Mouse (Mus musculus) stomach, embryonic 16.5 days (tissue): ENCODE measurements around the gene Specc1l. TPM values are rescaled to one million over a fixed set of nuclear protein-coding genes. Genes with fewer than 3 reads are reported as not detected.

Source experiments
- ATAC-seq: fragments of 200-750 bp; cut with Nextera tagmentation; 2 replicates; pipeline ENCODE4 v1.8.0; 2017; ENCODE audit warnings: moderate number of reproducible peaks, moderate TSS enrichment; ENCODE audit not compliant: insufficient read depth, low FRiP score
- H3K27ac ChIP-seq: fragments of 300-500 bp; sonication (generic); 2 replicates; pipeline ENCODE4 v1.5.1; 2014; ENCODE audit warnings: low read length
- H3K27me3 ChIP-seq: fragments of 300-500 bp; sonication (generic); 2 replicates; pipeline ENCODE4 v1.6.1; 2014; ENCODE audit warnings: low read length, control low read depth, mixed read lengths; ENCODE audit not compliant: control insufficient read depth, insufficient read depth
- H3K36me3 ChIP-seq: fragments of 300-500 bp; sonication (generic); 2 replicates; pipeline ENCODE4 v1.6.1; 2014; ENCODE audit warnings: low read length; ENCODE audit not compliant: control insufficient read depth, insufficient read depth
- H3K4me1 ChIP-seq: fragments of 300-500 bp; sonication (generic); 2 replicates; pipeline ENCODE4 v1.6.1; 2014; ENCODE audit warnings: low read length, control low read depth, mixed read lengths; ENCODE audit not compliant: control insufficient read depth, insufficient read depth
- H3K4me2 ChIP-seq: fragments of 300-500 bp; sonication (generic); 2 replicates; pipeline ENCODE4 v1.6.1; 2014; ENCODE audit warnings: low read depth, low read length, mixed read lengths
- H3K4me3 ChIP-seq: fragments of 300-500 bp; sonication (generic); replicated peaks from 2 replicates; pipeline ENCODE4 v1.5.1; 2014; ENCODE audit warnings: mild to moderate bottlenecking, low read length
- H3K9ac ChIP-seq: fragments of 300-500 bp; sonication (generic); 2 replicates; pipeline ENCODE4 v1.6.1; 2014; ENCODE audit warnings: low read length
- H3K9me3 ChIP-seq: fragments of 300-500 bp; sonication (generic); replicated peaks from 2 replicates; pipeline ENCODE4 v1.6.1; 2016; ENCODE audit warnings: low read length, control low read depth; ENCODE audit not compliant: control insufficient read depth
- WGBS: fragments of 180-500 bp; shearing (Covaris S2); extraction: QIAGEN DNeasy Blood & Tissue Kit; methylation state at CpG from one replicate; pipeline ENCODE4 v1.1.7; 2014; 5-methylcytosine and 5-hydroxymethylcytosine counted together
- polyA plus RNA-seq: library from polyadenylated mRNA; unstranded; fragments of >200 nt; fragmentation: Nextera tagmentation; extraction: Ambion mirVana; gene quantifications from 2 replicates; pipeline ENCODE4 v1.2.1, GENCODE M21; 2015

Specc1l gene
- polyA plus RNA-seq = 27.6 and 29.5 TPM in 2 replicates

DNA sequence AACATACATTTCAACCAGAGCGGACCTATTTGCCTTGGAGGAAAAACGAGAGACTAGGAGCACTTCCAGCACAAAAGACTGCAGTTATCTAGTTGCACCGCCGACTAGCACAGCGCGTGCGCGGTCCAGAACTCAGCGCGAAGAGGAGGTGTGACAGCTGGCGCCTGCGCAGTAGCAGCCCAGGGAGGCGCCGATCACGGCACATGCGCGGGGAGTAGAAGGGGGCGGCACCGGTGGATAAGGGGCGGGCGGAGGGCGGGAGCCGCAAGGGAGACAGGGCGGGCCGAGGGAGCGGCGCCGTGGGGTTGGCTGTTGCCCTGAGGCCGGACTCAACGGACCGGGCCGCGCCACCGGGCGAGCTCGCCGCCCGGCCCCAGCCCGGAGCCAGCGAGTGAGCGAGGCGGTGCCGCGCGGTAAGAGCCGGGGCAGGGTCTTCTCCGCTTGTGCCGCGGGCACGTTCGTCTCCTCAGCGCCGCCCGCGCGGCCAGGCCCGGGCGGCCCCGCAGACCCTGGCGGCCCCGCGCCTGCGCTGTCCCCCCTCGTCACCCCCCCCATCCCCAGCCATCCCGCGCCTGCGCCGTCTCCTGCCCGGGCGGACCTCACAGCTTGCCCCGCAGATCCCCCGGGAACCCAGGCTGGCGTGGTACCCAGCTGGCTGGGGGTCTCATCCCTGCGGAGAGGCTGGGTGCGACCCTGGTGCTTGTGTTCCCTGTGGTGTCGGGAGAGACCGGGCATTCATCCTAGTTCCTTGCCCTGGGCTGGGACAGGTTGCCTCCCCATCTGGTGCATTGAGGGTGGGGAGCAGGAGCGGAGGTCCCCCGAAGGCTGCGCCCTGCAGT, at the start of gene Specc1l:
Specc1l (plus strand) TSS at position 267 of the 839 bp plus-strand sequence.
- Histone ChIP-seq H3K9me3 (no peaks in the 10 kb centered on the region), H3K27me3 (no peaks in the 10 kb centered on the region), H3K4me3 (peak within 1 kb of the TSS; percentile 94), H3K9ac (peak within 1 kb of the TSS; percentile 96), H3K27ac (peak within 1 kb of the TSS; percentile 97), H3K4me2 (peak within 1 kb of the TSS; percentile 78), H3K4me1 (peaks cover 11% of the 10 kb centered on the region; the same call in 1 of the 2 replicates), H3K36me3 (no peaks in the 10 kb centered on the region)
- under 1% methylated on average over 49 of the region's 80 CpGs for WGBS
- ATAC-seq = peak; percentile 100

- peak overlapping the region; percentile 29; the same call in 1 of the 2 replicates for H3K27ac ChIP-seq
Measured at GRCm38 (mm10) chr10:75165825-75166481, 45.9 kb upstream of the Specc1l start.

GRCm38 (mm10) chr10:75166601-75167000, 45.3 kb upstream of the Specc1l start:
- no peak for ATAC-seq
- Histone ChIP-seq H3K4me2 (no peak overlapping the region), H3K9ac (no peak overlapping the region), H3K4me1 (0 out of 2 replicates have a peak, but pooled peaks cover 4% of the 10 kb centered on the region), H3K36me3 (peaks cover 9% of the 10 kb centered on the region; the same call in 1 of the 2 replicates), H3K4me3 (no peak overlapping the region), H3K9me3 (0 out of 2 replicates have a peak, but pooled peaks cover 2% of the 10 kb centered on the region), H3K27ac (peak overlapping the region; percentile 29; the same call in 1 of the 2 replicates), H3K27me3 (no peaks in the 10 kb centered on the region)
- 79% methylated on average over 4 of the region's 4 CpGs for WGBS

More at GRCm38 (mm10) chr10:75165825-75166481, 45.9 kb upstream of the Specc1l start:
- 0 out of 2 replicates have a peak, but pooled peaks cover 2% of the 10 kb centered on the region for H3K9me3 ChIP-seq
- no peak overlapping the region for H3K9ac ChIP-seq
- no peaks in the 10 kb centered on the region for H3K27me3 ChIP-seq
- 0 out of 2 replicates have a peak, but pooled peaks cover 4% of the 10 kb centered on the region for H3K4me1 ChIP-seq
- H3K4me3 ChIP-seq = no peak overlapping the region
- 60% methylated on average over 10 of the region's 10 CpGs for WGBS
- H3K4me2 ChIP-seq = no peak overlapping the region
- no peak for ATAC-seq
- H3K36me3 ChIP-seq = peaks cover 9% of the 10 kb centered on the region; the same call in 1 of the 2 replicates

GRCm38 (mm10) chr10:75170207-75170850, 41.5 kb upstream of the Specc1l start:
- H3K27me3 ChIP-seq = no peaks in the 10 kb centered on the region

GRCm38 (mm10) chr10:75173056-75173455, 38.8 kb upstream of the Specc1l start:
- ATAC-seq = no peak
- H3K27ac ChIP-seq = peak overlapping the region; percentile 47; the same call in 1 of the 2 replicates
- no peaks in the 10 kb centered on the region for H3K9me3 ChIP-seq
- 62% methylated on average over 8 of the region's 8 CpGs for WGBS
- H3K27me3 ChIP-seq = no peaks in the 10 kb centered on the region
- no peak overlapping the region for H3K9ac ChIP-seq
- H3K4me1 ChIP-seq = 0 out of 2 replicates have a peak, but pooled peaks cover 3% of the 10 kb centered on the region
- H3K36me3 ChIP-seq = peaks cover 9% of the 10 kb centered on the region; the same call in 1 of the 2 replicates
- H3K4me3 ChIP-seq = no peak overlapping the region
- no peak overlapping the region for H3K4me2 ChIP-seq

More at GRCm38 (mm10) chr10:75170207-75170850, 41.5 kb upstream of the Specc1l start:
- WGBS = 63% methylated on average over 12 of the region's 12 CpGs
- H3K4me3 ChIP-seq = no peak overlapping the region
- ATAC-seq = peak; percentile 63; the same call in 1 of the 2 replicates
- no peaks in the 10 kb centered on the region for H3K36me3 ChIP-seq
- H3K27ac ChIP-seq = no peak overlapping the region; the same call in 1 of the 2 replicates
- no peaks in the 10 kb centered on the region for H3K9me3 ChIP-seq
- no peak overlapping the region for H3K4me2 ChIP-seq
- H3K4me1 ChIP-seq = 0 out of 2 replicates have a peak, but pooled peaks cover 4% of the 10 kb centered on the region
- H3K9ac ChIP-seq = no peak overlapping the region

- H3K4me3 ChIP-seq = no peak overlapping the region
- 0 out of 2 replicates have a peak, but pooled peaks cover 3% of the 10 kb centered on the region for H3K4me1 ChIP-seq
- H3K4me2 ChIP-seq = no peak overlapping the region
- peak overlapping the region; percentile 47; the same call in 1 of the 2 replicates for H3K27ac ChIP-seq
- H3K36me3 ChIP-seq = peaks cover 16% of the 10 kb centered on the region
- ATAC-seq = no peak
- no peaks in the 10 kb centered on the region for H3K27me3 ChIP-seq
- 66% methylated on average over 12 of the region's 12 CpGs for WGBS
- H3K9me3 ChIP-seq = no peaks in the 10 kb centered on the region
- peak overlapping the region; percentile 37; the same call in 1 of the 2 replicates for H3K9ac ChIP-seq
Measured at GRCm38 (mm10) chr10:75173712-75174111, 38.2 kb upstream of the Specc1l start.

DNA sequence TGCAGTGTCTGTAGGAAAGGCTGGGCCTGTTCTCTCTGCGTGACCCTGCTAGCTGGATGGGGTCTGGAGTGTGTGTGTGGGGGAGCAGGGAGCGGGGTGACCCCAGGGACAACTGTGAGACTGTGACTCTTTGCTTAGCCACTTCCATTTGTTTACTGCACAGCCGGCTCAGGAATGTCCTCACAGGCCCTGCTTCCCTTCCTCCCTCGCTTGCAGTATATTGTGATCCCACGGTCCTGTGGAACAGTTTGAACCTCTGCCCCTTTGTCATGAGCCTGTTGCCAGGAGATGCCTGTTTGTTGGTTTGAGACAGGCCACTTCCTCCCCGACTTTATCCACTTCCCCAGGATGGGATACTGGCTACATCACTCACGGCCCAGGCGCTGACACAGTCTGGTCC, 35.4 kb upstream of the Specc1l start:
- H3K4me1 ChIP-seq = 0 out of 2 replicates have a peak, but pooled peaks cover 3% of the 10 kb centered on the region
- no peaks in the 10 kb centered on the region for H3K27me3 ChIP-seq
- peaks cover 25% of the 10 kb centered on the region for H3K36me3 ChIP-seq
- 56% methylated on average over 8 of the region's 8 CpGs for WGBS
- no peak for ATAC-seq
- H3K4me2 ChIP-seq = no peak overlapping the region
- no peak overlapping the region for H3K9ac ChIP-seq
- H3K9me3 ChIP-seq = no peaks in the 10 kb centered on the region
- no peak overlapping the region for H3K27ac ChIP-seq
- no peak overlapping the region for H3K4me3 ChIP-seq

DNA sequence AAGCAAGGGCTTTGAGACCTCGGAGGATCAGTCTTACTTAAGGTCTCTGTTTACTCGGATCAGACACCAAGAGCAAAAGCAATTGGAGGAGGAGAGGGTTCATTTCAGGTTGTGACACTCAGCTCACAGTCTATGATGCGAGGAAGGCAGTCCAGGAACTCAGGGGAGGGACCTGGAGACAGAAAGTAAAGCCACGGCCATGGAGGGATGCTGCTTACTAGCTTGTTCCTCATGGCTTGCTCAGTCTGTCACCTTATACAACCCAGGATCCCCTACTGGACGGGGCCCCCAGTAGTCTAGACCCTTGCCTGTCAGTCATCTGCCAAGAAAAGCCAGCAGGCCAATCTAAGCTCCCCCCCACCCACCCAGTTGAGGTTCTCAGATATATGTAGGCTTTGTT, 33.0 kb upstream of the Specc1l start:
- Histone ChIP-seq H3K4me2 (no peak overlapping the region), H3K9ac (no peak overlapping the region), H3K27ac (no peak overlapping the region), H3K36me3 (peaks cover 25% of the 10 kb centered on the region), H3K4me3 (no peak overlapping the region), H3K9me3 (no peaks in the 10 kb centered on the region), H3K4me1 (0 out of 2 replicates have a peak, but pooled peaks cover 3% of the 10 kb centered on the region), H3K27me3 (no peaks in the 10 kb centered on the region)
- 87% methylated on average over 5 of the region's 5 CpGs for WGBS
- no peak for ATAC-seq
